Mouse (Mus musculus) adipocyte (in vitro differentiated cells): ENCODE data around the gene Gtf2i.

Experiments used
- DNase-seq: peaks from one replicate; pipeline ENCODE4 v3.0.0-alpha.2; 2016; ENCODE audit warnings: low spot score

The Gtf2i gene

GRCm38 (mm10) chr5:134322355-134322754 is 7.8 kb upstream of the Gtf2i start:
- no peak for DNase-seq

DNA sequence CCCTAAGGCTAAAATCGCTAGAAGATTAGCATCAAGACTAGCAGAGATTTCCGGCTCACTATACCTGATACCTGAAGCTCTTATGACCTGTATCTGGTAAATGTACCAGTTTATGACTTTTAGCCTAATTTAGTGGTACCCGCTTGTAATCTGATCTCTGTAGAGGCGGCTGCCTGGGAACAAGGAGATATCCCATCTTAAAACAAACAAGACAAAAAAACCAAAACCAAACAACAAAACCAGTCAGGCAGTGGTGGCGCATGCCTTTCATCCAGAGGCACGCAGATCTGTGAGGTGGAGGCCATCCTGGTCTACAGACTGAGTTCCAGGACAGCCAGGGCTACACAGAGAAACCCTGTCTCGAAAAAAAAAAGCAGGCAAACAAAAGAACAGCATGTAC is 7.1 kb upstream of the Gtf2i start:
- DNase-seq: no peak

DNA sequence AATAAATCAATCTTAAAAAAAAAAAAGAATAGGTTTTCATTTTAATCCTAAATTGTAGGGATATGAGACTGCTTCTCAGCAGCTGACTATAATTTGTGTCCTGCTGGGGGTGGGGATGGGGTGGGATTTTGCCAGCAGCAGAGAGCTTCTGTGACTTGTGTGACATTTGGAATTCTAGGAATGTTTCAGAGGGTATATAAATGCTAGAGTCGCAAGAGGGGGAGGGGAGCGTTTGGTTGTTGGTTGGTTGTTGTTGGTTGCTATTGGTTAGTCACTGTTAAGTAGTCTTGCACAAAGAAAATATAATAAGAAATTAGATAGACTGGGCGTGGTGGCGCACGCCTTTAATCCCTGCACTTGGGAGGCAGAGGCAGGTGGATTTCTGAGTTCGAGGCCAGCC is 4.3 kb upstream of the Gtf2i start:
- no peak for DNase-seq

- peak; percentile 60 for DNase-seq
These were observed 2.2 kb upstream of the Gtf2i start for GRCm38 (mm10) chr5:134316721-134317120.

- DNase-seq: peak; percentile 86
These were observed 1.2 kb upstream of the Gtf2i start for GRCm38 (mm10) chr5:134315623-134316350.

DNA sequence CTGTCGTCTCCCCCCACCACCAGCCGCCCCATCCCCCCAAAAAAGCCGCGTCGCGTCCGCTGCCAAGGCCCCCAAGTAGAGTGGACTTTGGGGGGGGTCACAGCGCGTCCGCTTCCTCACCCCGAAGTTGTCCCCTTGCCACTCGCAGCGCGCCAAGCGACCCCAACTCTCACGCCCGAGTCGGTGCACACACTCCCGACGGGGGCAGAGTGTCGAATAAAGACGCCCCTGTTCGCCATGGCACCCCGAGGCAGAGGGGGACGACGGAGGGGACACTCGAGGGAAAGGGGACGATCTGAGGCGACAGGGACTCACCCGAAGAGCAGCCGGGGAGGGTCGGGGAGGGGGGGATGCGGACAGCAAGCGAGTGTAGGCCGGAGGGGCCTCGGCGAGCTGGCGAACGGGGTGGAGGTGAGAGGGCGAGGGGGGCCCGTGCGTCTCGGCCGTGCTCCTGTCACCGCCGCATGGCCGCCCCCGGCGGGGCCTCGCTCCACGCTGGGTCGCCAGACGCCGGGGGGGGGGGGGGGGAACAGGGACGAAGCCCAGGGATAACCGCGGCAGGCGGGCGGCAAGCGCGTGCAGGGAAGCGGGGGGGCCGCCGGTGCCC is 389 bp downstream of the Gtf2i start:
- no peak for DNase-seq

DNA sequence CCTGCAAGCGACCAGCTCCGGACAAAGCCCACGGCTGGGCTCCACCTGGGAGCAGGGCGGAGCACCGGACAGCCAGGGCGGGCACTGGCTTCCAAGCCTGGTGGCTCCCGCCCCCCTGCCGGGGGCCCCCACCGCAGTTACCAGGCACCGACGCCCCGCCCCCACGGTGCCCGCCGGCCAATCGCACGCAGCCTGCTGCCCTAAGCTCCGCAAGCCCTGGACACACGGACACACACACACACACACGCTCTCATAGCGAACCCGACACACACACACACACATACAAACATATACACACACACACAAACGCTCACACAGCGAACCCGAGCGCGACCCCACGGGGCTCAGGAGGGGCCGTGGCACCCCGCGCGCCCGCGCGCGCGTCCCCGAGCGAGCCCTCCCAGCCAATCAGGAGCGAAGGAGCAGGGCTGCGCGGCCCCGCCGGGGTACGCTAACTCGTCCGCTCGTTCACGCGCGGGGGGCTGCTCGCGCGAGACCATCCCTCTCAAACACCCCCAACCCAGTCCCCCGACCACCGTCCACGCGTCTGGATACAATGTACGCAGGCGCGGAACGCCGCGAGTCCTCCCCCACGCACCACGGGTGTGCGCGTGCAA is 1.0 kb downstream of the Gtf2i start:
- peak; percentile 97 for DNase-seq

- peak; percentile 71 for DNase-seq
These were observed 1.7 kb downstream of the Gtf2i start for GRCm38 (mm10) chr5:134312691-134313450.

DNA sequence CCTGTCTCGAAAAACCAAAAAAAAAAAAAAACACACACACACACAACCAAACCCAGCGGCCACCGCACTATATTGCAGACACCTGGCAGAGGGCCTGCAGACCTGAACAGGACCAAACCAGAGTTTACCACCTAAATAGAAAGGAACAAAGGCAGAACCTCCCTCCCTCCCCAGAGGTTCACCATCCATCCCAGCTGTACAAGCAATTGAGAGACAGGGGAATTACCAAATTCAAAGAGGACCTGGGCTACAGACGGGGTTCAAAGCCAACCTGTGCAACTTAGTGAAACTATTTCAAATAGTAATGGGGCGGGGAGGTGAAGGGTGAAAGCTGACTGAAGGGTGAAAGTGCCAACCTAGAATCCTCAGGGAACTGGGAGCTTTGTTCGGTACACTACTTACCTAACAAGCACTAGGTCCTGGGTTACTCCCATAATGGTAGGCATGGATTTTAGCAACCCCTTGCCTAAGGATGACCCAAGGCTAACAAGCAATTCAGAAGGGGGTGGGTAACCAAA is 2.6 kb downstream of the Gtf2i start:
- DNase-seq: peak; percentile 59

DNA sequence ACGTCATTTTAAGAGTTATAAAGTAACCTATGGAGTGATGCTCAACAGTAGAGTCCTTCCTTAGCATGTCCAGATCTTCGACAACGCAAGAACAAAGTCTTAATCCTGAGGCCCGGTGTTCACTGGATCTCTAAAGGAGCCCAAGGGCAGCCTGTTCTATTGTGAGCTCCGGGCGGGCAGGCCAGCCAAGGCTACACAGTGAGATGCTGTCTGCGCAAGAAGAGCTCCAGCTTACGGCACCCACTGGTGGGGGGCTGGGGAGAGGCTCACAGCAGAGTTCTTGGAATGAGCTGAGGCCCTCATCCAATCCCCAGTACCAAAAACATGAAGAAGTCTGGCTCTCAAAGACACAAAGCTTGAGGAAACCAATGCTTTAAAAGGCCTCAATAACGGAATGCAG is 4.4 kb downstream of the Gtf2i start:
- DNase-seq: no peak

DNA sequence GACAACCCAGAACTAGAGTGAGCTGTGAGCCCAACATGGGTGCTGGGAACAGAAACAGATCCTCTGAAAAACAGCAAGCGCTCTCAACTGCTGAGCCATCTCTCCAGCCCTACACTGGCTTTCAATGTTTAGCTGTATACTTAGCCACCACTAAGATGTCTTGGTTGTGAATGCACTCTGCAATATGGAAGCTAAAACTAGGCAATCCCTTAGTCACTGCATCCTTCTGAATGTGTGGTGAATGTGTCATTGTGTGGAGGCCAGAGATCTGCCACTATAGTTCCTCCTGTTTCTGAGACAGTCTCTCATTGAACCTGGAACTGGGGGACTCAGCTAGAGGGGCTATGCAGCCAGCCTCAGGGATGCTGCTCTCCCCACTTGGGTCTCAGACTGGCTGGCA is 5.2 kb downstream of the Gtf2i start:
- DNase-seq: no peak

GRCm38 (mm10) chr5:134304639-134305038 is 9.9 kb downstream of the Gtf2i start:
- DNase-seq: no peak

DNA sequence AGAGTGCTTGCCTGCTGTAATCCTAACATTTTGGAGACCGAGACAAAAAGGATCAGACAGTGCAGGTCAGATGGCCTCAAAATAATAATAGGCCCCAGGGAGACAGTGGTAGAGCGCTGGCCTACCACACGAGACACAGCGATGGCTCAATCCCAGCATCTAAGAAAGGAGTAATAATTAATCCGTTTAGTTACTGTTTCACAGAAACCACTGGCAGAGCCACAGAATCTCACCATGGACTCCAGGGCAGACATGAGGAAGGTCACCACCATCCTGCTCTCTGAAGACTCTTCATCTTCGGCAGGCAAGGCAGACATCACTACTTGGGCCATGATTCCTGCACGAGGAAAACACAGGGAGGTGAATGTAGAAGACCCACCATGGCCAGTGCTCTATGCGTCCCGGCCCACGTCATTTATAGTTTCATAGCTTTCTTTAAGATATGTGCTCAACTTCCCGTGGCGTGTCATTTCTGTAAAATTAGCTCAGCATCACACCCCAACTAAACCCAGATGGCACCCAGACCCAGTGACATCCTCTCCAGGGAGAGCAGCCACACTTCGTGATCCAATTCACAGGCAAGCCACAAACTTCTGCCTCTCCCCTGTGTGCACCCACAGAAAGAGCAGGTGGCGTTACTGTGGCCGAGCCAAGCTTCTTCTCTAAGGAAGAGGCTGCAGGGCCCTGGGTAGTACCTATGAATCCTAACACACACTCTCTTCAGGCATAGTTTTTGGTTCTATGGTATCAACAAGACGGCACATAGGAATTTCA is 19.1 kb downstream of the Gtf2i start:
- no peak for DNase-seq

- DNase-seq: no peak
These were observed 20.0 kb downstream of the Gtf2i start for GRCm38 (mm10) chr5:134294606-134295005.

DNA sequence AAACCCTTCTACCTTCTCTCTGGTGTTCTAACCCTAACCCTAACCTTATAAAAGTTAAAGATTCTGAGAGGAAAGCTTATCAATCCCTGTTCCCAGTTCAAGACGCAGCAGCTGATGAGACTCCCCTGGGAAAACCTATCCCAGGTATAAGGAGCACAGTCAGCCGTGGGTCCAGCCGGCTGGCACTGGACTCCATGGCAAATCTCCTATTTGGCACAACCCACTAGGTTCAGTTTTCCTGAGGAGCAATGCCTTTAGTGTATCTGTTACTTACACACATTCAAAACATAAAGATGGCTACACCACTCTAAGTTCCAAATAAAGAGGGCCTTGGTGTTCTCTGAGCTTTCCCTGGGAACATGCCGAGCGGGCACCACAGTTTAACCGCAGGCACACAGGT is 23.5 kb downstream of the Gtf2i start:
- no peak for DNase-seq

GRCm38 (mm10) chr5:134289935-134290560 is 24.5 kb downstream of the Gtf2i start:
- DNase-seq: no peak

GRCm38 (mm10) chr5:134288071-134288470 is 26.5 kb downstream of the Gtf2i start:
- DNase-seq: no peak

DNA sequence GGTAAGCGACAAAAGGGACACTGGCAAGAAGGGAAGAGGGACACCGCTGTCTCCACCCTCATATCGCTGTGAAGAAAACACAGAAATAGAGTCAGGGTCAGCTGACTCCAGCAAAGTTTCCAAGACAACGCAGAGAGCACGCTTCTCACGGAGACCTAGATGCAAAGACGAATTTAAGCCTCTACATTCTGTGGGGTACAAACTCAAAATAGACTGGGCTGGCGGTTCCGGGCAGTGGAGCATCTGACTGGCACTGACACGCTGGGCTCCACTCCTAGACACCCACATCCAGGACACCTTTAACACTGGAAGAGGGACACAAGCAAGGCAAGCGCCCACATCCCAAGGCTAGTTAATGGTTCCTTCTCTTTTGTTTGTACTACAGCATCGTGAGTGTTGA is 29.6 kb downstream of the Gtf2i start:
- DNase-seq: no peak

- DNase-seq: no peak
These were observed 32.0 kb downstream of the Gtf2i start for GRCm38 (mm10) chr5:134282603-134283002.

DNA sequence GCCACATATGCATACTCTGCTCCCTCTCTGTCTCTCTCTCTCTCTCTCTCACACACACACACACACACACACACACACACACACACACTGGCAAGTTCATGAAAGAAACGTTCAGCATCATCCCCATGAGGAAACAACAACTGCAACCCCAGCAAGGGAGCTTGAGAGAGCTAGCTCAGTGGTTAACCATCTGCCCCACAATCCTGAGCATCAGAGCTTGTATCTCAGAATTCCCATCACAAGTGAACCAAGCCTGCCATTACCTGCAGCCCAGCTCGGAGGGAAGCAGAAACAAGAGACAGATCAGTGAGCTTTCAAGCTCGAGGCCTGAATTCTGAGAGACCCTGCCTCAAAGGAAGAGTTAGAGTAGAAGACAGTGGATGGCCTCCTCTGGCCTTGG is 32.5 kb downstream of the Gtf2i start:
- no peak for DNase-seq

DNA sequence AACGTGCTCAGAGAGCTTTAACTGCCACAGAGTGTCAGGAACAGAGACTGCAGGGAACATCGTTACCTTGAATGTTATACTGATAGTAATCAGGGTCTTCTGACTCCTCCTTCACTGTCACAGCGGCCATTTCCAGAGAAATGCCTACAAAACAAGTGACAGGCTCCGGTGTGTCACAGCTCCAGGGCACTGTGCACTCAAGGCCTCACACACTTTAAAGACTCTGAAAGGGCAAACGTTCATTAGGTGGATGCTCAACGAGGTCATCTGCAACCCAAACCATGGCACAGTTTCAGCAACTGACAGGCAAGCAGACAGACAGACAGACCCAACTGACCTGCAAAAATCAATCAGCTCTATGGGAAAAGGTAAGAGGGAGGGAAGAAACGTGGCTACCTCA is 35.2 kb downstream of the Gtf2i start:
- no peak for DNase-seq
